Mouse (Mus musculus) left cerebral cortex, adult 9 months (tissue): ENCODE data around the gene Stk33.
"Not testable (repeated sequence)": the region's sequence is repeated elsewhere in the genome, so short reads cannot be mapped to it uniquely, and the experiment has no call there.

ENCODE experiments used
- DNase-seq, 2 experiments: peaks; one replicate each; pipeline ENCODE4 v3.0.0; 2022; ENCODE audit warnings: low spot score in 2 of 2

Gene Stk33

DNA sequence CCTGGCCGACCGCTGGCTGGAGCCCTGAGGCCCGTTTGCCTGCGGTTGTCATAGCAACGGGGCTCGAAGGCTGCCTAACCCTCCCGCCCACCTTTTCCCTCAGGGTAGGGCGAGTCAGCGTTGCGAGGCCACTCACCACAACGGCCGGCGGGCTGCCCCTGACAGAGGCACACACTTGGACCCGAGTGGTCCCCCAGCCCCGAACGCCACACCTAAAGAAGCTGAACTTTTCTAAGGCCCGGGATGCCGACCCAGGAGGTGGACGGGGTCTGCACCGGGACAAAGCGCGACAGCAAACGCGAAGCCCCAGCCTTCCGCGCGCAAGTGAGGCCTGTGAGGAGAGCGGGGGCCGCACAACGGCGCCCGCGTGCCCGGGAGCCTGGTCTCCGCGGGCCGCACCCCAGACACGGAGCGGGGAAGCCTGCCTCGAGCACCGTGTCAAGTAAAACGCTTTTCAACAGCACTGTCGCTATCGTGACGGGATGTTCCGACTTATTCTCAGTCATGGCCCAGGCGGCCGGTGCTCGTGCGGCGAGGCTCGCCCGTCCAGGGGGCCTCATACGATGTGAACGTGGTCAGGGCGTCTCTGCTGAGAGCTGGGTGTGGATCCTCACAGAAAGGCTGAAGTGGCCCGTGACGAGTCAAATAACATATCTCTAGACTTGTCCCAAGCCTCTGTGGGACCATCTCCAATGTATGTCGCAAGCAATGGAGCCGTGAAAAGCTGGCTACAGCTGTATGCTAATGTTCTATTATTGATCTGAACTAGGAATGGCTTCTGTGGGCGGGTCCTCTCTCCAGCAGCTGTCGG is at the start of gene Stk33:
Stk33 (minus strand) TSS at position 301 of the 811 bp plus-strand sequence.
- no peak for DNase-seq

DNA sequence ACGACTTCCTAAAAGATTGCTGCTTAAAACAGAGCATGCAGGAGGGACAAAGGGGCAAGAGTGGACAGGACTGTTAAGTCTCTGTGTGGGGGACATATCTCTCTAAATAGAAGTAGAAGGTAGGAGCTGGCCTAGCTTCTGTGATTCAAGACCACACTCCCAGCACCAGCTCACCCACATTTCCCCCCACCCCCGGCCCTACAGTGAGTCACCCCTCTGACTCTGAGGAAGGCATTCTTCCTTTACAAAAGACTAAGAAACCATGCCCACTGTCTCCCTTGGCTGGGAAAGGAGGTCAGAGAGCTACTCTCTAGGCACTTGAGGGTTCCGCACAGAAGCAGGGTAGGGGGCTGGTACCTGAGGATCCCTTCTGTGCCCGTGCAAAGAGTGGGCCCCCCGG is 45.3 kb upstream of the Stk33 start:
- DNase-seq, result no peak

DNA sequence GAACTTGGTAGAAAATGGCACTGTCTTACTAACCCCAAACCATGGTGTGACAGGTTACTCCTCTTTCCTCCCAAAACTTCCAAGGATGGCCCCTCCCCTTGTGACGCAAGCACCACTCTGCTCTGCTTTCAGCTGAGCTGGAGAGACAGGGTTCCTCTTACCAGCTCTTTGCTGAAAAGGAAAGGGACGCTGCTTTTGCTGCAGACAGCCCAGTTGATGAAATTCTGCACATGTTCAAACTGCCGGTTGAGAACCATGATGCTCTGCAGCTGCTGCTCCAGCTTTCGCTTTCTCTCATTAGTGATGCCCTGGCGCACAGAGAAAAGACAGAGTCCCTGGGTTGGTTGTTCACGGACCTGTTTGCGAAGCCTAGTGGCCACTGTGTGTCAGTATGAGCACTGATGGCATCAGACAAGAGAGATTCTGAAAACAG is 41.9 kb upstream of the Stk33 start:
- no peak for DNase-seq

DNA sequence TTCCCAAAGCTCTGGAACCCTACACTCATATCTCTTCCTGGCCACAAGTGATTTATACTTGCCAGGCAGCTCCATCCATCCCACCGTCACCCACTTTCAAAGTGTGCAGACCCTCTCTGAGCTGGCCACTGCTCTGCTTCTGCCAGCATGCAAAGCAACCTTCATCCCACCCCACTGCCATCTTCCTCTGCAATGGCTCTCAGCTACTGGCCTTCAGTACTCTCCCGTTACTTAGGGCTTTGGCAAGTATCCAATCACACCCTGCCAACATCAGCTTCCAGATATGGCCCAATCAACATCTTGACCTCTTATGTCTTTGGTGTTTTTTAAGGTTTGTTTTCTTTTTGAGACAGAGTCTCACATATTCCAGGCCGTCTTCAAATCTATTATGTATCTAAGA is 39.0 kb upstream of the Stk33 start:
- DNase-seq, result no peak

DNA sequence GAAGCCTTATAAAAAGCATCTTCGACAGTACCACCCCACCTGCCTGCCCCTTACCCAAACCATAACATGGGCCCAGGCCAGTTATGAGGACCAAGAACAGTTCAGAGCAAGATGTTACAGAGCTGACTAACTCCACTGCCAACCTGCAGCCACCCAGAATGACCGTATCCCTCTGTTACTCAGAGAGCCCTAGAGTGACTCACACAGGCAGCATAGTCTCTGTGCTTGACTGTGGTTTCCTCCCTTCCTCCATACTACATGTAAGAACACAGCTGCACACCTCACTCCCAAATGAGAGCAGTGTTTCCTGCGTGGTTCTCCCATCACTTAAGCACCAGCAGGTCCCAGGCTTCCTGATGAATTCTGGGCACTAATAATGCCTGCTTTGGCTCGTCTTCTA is 31.8 kb upstream of the Stk33 start:
- DNase-seq, result no peak

DNA sequence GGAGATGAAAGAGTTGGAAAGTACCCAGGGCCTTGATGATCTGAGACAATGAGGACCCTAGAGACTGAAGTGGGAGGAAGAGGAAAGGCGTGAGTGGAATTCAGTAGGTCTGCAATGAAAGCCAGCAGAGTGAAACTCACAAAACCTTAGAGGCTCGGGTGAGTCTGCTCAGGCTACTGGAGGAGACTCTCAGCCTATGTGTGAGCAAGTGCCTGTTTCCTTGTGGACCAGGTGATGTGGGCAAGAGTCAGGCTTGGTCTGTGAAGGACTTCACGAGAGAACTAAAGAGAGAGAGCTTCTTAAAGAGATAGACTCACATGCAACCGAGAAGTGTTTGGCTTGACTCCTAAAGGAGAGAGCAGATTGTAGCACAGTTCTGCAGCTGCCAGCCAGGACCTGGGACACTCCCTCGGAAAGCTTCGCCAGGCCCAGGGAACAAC is 29.4 kb upstream of the Stk33 start:
- peak in 1 of 2 experiments; percentile 22 for DNase-seq

DNA sequence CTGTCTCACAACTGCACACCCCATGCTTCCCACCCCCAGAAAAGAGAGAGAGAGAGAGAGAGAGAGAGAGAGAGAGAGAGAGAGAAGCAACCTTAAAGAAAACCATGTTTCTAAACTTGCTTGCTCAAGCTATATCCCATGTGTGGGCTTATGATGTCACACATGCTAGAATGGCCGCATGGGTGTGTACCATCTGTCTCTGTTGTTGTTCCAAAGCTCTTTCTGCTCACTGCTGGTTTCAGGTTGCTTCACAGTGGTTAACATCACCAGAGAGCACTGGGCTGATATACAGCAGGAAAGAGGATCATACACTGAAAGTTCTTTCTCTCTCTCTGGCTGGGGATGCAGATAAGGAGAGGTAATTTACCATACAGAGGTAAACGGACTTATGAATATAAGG is 28.7 kb upstream of the Stk33 start:
- DNase-seq, result peak in 1 of 2 experiments; percentile 46

DNA sequence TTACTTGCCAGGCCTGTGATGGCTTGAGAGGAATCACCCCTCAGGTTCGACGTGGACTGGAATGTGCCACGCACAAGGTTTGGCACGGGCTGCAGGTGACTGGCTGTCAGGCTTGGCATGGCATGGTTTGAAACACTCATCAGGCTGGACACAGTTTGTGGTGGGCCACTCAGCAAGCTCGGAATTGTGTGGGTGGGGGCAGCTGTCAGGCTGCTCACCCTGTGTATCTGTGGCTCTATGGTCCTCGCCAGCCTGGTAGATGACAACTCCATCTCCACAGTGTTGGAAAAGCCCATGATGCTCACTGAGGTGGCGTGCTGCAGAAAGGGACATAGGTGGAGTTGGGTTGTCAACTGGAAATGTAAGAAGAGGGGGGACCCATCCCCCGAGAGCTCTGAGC is 21.8 kb upstream of the Stk33 start:
- no peak for DNase-seq

DNA sequence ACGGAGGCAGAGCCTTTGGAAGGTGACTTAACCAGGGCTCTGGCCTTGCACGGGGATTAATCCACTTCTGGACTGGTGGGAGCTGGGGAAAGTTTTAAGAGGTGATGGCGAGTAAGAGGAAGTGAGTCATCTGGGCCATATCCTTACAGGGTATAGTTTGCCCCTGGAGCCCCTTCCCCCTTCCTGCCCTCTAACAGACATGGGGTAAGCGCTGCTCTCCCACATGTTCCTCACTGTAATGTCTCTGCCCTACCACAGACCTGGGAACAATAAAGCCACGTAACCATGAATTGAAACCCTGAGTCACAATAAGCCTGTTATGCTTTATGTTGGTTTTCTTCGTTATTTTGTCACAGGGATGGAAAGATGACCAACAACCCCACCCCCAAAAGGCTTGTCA is 17.7 kb upstream of the Stk33 start:
- DNase-seq, result no peak

DNA sequence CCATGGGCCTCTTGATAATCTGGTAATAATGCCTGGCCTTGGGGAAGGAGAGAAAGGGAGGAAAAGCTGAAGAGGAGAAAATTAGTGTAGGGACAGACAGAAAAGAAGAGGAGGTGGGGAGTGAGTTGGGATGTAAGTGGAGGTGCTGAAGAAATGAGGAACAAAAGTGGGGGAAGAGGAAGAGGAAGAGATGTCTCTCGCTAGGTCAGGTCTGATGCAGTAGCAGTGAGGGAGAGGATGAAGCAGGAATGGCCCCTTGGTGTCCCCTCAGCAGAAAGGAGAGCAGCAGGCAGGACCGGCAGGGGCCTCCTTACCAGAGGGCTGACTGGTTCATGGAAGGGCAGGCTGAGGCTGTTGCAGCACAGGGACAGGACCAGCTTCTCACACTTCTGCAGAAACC is 16.9 kb upstream of the Stk33 start:
- no peak for DNase-seq

DNA sequence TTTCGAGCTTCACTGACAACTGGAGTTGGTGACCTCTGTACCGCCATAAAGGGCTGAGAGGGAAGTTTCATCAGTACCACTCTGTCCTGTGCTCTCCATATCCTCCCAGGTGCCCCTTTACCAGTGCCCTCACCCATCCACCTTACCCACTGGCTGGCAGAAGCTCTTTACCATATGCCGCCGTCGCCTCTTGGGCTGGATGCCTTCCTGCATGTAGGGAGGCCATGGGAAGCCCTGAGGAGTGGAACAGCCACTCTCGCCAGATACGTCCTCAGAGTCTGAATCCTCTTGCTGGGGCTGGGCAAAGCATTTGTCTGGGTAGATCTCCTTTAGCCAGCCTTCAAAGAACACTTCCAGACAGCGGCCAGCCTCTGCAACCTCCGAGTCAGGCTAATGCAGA is 16.0 kb upstream of the Stk33 start:
- no peak for DNase-seq

DNA sequence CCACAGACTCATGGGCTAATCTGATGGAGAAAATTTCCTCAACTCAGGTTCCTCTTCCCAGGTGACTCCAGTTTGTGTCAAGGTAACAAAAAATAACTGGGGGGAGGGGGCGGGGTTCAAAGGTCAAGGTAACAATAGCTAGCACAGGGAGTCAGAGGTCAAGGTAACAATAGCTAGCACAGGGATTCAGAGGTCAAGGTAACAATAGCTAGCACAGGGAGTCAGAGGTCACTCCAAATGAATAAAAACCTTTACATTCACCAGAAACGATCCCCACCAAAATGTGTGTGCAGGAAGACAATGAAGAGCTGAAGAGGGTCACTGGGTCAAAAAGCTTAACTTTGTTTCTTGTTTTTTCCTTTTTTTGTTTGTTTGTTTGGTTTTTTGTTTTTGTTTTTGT is 9.2 kb upstream of the Stk33 start:
- DNase-seq, result no peak

DNA sequence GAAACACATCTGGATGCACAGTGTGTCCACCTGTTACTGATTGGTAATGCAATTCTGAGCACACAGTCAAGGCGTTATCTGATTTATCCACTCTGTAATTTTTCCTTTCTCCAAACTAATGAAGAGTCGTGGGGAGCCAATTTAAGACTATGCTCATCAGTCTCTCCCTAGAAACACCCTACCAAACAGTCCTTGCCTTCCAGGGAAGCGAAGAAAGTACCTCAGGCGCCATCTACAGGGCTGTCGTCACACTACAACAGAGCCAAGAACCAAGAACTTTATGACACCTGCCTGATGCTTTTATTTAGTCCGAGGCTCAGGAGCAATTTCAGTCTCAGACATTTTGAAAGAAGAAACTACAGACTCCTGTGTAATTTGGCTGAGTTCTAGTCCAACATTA is 6.1 kb upstream of the Stk33 start:
- DNase-seq, result peak in 1 of 2 experiments; percentile 67

DNA sequence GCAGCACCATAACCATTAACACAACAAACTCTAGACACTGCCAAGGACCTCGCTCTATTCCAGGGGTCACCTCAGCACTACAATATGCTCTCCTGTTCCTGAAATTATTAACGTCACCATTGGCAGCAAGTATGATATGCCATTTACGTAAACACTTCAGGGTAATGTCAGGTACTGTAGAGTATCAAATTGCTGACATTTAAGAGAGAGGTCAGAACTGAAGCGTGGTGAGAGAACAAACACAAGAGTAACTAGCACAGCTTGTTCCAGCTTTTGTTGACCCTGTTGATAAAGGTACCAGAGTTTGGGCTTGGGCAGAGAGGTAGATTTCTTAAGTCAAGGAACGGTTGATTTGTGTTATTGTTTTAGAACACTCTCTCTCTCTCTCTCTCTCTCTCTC is 3.9 kb upstream of the Stk33 start:
- no peak for DNase-seq

DNA sequence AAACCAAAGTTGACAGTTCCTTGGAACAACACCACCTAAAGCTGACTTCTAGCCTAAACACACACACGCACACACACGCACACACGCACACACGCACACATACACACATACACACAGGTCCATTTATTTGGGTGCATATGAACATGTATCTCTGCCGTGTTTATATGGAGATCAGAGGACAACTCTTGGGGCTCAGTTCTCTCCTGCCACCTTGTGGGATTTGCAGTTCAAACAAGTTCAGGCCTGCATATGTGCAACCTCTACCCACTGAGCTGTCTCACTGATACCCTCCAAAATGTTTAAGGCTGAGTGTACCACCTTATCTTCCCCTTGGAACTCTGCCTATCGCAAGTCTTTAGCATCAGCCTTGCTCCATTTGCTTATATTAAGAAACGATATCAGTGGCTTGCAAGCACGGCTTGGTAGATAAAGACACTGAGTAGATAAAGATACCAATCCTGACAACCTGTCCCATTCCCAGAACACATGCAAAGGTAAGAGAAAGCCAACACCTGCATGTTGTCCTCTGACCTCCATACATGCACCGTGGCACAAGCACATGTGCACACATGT is 1.9 kb upstream of the Stk33 start:
- DNase-seq, result no peak

DNA sequence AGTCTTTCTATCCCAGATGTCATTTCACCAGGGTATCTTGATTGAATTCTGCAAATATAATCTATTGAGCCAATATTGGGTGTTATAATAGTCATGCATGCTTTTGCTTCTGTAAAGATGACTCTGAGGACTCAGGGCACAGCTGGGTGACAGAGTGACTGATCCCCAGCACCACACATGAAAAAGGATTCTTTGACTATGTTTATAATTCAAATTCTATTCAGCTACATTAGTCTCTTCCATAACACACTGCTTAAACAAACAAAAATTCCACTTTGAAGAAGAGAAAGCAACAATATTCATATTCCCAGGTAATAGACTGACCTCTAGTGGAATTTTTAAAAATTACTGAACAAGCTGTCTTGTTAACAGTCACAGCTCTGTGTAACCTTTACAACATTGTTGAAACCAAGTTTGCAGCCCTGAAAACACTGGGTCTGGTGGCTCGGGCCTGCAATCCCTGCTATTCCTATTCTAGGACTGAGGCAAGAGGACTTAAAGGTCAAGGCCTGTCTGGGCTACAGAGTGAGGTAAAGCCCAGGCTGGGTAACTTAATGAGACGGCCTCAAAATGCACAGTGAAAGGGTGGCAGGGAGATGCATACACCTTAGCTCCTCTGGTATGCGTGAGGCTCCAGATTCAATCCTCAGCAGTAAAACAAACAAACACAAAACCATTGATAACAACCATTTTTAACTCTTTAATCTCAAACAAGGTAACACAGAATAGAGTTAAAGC is 14.3 kb downstream of the Stk33 start:
- no peak for DNase-seq

DNA sequence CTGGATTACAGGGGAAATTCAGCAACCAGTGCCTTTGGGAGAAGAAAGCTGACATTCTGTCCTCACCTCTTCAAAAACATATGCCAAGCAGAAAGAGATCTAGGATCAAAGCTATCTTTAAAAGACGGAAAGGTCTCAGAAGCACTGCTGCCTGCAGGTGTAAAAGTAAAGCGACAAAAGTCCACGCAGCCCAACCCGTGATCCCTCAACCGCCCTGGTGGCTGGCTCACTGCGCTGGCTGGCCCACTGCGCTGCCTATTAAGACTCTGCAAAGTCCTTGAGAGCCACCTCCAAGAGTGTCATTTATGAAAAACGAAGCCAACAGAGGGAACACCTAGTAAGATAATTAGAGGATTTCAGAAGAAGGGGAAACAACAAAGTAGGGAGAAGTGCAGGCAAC is 16.1 kb downstream of the Stk33 start:
- DNase-seq, result no peak

DNA sequence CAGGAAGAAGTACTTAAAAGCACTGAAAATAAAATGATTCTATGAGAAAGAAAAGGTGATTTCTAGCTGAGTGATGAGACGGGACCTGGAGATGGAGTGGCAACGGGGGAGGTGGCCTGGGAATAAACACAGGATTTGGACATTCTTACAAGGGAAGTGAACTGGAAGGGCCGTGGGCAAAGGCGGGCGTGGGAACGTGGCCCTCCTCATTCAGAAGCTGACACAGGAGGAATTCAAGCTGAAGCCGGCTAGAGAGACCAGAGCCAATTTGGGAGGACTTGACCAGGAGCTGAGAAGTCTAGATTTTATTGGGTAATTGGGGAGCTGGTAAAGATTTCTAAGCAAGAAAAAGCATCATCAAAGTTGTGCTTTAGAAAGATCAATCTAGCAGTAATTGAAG is 33.4 kb downstream of the Stk33 start:
- DNase-seq, result no peak

DNA sequence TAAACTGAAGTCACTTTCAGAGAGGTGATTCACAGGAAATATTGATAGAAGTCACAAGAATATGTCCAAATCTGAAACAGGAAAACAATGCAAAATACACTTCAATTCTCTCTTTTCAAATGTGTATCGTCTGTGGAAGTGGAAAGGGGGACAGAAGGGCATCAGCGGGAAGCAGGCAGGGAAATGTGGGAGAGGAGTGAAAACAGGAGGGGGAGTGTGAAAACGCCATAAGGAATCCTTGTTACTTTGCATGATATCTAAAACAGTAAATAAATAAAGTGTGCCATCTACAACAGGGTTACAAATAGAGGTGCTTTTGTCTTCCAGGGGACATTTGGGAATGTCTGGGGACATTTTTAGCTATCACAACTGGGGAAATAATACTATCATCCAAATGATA is 39.6 kb downstream of the Stk33 start:
- DNase-seq, result no peak

DNA sequence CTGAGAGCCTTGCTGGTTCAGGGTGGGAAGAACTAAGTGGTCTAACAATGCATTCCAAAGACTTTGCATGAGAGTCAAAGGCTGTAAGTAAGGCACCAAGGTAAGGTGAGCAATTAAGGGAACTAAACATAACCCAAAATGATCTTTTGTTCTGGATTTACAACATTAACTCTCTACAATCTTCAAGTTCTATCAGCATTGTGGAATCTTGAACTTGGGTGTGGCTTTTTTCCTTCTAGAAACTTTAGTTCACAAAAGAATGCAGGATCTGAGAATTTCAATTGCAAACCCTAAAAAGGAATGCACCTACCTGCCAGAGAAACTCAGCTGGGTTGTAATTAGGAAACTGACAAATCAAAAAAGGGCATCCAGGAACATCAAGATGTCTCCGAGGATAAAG is 57.8 kb downstream of the Stk33 start:
- DNase-seq, result no peak

DNA sequence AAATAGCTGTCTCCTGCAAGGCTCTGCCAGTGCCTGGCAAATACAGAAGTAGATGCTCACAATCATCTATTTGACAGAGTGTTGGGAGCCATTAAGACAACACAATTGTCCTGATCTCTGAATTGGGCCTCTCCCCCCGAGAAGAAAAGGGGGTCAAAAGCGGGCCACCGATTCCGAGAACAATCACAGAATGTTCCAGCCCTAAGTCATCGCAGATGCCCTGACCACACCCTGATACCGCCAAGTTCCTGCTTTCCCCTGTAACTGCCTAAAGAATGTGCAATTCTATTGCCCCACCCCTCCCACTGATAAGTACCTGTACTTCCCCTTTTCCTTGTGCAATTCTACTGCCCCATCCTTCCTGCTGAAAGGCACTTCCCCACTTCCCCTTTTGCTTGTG is 65.3 kb downstream of the Stk33 start:
- not testable (repeated sequence) for DNase-seq

DNA sequence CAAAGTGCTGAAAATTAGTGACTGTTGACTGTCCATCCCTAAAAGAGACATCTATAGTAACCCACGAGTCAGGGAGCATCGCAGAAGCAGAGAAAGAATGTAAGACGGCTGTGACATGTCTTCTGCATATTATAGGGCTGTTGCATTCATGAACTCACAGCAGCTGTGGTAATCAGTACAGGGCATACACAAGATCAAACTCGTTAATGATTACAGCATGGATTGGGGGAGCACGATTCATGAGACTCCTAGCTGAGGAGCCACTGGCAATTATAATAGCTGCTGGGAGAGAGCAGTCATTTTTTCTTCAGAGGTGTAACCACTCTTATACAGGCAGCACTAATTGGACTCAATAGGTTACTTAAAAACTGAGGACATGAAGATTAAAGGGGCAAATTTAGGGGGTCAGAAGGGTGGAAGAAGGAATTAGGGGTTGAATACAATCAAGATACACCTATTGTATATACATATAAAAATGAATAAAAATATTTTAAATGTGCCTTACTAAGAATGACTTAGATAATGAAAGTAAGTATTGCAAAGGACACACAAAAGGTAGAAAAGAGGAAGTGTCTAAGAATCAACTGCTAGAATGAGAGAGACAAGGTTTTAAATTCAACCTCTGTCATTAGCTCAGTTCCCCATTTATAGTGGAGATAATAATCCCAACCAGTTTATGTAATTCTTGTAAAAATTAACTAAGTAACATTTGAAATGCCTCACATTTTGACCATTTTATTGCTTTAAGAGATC is 80.3 kb downstream of the Stk33 start:
- no peak for DNase-seq
